Mouse (Mus musculus) thymus, postnatal 10 days (tissue): ENCODE data around the gene Tmem262.
"Not testable (repeated sequence)": the region's sequence is repeated elsewhere in the genome, so short reads cannot be mapped to it uniquely, and the experiment has no call there.

Experiments
- DNase-seq, 2 experiments: peaks; one replicate each; pipeline ENCODE4 v3.0.0; 2021; ENCODE audit warnings: low spot score in 2 of 2

Gene Tmem262

DNA sequence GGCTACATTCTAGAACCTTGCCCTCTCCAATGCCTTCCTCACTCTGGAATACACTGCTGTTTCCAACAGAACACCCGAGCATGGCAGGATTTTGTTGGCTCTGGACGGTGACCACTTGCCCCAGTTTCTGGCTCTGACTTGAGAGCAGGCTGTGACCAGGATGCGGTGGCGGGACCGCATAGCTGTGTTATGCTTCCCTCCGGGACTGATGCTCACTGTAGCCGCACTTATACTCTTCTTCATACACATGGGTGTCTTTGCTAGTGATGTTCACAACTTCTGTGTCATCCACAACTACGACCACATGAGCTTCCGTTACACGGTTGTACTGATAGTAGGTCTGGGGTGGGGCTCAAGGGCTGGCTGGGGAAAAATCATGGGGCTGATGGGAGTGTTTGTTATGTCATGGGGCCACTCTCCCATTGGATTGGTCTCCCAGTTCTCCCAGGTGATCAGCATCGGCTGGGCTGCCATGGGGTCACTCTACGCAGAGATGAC, at the start of gene Tmem262:
TSS of gene Tmem262 (plus strand) at position 51 of the 498 bp plus-strand sequence.
- DNase-seq = no peak

DNA sequence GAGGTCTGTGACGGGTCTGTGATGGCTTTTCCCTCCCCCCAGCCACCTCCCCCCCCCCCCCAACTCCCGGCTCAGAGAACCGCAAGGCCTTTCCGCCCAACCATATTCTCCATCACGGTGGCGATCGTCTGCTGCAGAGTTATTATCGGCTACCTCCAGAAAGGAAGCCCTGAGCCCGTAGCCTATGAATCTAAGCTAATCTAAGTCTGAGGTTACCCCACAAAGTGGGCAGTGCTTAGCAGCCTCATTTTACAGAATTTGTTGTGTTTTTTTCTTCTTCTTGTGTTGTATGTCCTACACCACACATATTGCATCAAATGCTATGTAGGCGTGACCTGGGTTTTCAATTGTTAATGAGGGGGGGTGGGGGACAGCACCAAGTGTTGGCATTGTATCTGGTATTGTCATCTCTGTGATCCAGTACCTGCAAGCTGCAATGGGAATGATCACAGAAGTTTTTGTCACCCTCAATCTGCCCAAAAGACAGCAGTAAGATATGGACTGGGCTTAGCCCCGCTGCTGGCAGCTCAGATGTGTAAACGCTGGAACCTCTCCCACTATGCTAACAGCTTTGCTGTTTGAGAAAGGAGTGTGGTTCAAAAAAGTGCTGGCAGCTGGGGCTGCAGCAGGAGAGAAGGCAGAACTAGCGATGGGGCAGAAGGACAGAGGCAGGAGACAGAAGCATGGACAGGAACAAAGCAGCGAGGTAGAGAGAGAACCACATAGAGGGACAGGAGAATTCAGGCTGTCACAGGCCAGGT, 49.1 kb upstream of the Tmem262 start:
- no peak for DNase-seq

DNA sequence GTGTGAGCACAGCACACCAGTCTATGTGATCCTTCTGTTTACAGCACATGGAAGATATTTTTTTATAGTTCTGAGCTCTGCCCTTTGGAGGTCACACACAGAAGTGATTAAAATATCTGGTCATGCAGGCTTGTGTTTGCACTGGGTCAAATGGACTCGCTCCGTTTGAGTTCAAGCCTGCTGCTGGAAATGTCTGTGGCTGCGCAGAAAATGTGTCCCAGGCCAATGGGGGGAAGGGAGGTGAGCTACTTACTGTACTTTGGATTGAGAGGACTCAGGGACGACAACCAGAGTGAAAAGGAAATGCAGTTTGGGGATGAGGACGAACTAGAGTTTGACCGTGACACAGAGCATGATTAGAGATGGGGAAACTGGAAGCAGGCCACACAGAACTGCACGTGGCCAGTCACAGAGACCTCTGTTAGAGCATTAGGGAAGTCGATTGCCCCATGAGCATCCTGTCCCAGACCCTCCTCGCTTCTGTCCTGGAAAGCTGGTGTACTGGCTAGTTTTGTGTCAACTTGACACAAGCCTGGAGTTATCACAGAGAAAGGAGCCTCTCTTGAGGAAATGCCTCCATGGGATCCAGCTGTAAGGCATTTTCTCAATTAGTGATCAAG, 43.8 kb upstream of the Tmem262 start:
- DNase-seq = no peak

DNA sequence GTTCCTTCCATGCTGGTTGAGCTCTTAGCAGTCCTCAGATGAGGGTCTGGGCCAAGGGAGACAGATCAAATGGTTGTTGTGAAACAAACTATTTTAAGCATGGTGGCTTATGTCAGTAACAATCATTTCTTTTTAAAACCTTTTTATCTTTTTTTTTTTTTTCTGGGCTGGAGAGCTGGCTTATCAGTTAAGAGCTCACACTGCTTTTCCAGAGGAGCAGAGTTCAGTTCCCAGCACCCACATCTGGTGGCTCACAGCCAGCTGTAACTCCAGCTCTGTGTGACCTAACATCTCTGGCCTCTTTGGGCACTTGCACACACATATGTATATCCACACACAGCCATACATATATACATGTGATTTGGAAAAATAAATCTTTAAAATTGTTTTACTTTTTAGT, 42.1 kb upstream of the Tmem262 start:
- no peak for DNase-seq

DNA sequence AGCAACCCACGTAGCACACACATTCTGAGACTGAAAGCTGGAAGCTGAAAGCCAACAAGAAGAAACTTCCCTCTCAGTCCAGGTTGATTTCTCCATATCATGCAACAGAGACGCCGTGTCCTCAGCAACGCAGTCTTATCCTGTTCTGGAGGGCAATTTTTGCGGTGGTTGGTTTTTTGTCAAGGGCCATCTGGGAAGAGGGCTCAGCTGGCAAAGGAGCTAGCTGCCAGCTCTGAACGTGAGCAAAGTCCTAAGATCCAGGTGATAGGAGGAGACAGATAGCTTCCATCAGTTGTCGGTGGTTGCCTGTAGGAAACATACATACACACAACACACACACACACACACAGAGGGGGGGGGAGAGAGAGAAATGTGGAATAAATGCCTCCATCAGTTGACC, 41.5 kb upstream of the Tmem262 start:
- no peak for DNase-seq

DNA sequence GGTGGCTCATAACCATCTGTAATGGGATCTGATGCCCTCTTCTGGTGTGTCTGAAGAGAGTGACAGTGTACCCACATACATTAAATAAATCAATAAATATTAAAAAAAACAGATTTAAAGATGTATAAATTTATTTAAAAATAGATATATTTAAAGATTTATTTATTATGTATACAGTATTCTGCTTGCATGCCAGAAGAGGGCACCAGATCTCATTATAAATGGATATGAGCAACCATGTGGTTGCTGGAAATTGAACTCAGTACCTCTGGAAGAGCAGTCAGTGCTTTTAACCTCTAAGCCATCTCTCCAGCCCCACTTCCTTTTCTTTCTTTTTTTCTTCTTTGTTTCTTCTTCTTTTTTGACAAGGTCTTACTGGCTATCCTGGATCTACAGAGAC, 39.8 kb upstream of the Tmem262 start:
- no peak for DNase-seq

DNA sequence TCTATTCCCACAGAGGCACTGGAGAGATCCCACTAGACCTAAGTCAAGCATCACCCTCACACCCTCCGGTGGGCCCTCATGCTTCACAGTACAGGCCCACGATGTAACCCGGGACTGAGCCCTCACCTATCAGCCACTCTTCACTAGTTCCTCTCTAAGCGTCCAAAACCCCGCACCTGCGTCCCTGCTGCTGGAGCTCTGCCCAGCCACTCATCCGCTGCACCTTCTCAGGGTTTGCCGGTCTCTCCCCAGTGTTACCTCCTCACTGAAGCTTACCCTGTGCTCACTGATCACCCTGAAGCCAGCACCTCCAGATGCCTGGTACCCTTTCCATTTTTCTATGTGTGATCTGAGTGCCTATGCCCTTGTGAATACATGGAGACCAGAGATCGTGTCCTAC, 37.5 kb upstream of the Tmem262 start:
- no peak for DNase-seq

DNA sequence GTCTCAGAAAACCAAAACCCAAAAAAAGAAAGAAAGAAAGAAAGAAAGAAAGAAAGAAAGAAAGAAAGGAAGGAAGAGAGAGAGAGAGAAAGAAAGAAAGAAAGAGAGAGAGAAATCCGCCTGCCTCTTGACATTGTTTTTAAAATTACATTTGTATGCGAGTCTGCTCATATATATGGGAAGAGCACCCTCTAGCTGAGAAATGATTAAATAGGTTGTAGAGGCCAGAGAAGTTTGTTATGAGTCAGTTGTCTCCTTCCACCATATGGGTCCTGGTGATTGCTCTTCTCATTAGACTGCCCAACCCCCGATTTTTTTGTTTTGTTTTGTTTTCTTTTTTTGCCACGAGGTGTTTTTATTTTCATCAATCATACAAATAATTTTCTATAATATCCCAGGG, 35.7 kb upstream of the Tmem262 start:
- not testable (repeated sequence) for DNase-seq

DNA sequence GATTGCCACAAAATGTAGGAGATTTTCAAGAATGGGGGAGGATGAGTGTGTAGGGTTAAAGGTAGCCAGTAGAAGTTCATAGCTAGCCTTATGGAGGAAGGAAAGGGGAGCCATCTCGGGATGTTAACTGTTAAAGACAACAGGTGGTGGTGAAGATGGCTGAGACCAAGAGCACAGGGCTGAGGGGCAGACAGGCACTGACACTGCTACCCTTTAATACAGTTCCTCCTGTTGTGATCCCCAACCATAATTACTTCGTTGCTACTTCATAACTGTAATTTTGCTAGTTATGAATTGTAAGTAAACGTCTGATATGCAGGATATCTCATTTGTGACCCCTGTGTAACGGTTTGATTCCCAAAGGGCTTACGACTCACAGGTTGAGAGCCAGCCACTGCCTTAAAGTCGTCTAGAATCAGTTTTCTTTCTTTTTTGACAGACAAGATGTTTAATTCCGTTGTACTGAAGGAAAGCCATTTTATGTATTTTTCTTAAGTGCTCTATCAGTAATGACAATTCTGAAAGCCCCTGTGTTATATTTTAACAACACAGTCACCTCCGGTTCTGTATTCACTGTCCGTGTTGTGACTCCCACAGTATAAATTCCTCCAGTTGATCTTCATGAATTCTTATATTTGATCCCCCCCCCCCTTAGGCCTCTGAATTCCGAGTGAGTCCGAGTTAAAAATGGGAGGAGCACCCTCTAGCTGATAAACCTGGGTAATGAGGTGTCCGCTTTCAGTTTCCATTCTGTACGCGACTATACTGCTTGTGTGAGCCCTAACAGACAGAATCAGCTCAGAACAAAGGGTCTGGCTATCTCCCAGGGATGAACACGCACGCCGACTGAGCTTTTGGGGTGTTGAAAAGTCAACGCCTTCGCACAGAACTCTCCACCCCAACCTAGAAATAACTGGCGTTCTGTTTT, 34.2 kb upstream of the Tmem262 start:
- no peak for DNase-seq

DNA sequence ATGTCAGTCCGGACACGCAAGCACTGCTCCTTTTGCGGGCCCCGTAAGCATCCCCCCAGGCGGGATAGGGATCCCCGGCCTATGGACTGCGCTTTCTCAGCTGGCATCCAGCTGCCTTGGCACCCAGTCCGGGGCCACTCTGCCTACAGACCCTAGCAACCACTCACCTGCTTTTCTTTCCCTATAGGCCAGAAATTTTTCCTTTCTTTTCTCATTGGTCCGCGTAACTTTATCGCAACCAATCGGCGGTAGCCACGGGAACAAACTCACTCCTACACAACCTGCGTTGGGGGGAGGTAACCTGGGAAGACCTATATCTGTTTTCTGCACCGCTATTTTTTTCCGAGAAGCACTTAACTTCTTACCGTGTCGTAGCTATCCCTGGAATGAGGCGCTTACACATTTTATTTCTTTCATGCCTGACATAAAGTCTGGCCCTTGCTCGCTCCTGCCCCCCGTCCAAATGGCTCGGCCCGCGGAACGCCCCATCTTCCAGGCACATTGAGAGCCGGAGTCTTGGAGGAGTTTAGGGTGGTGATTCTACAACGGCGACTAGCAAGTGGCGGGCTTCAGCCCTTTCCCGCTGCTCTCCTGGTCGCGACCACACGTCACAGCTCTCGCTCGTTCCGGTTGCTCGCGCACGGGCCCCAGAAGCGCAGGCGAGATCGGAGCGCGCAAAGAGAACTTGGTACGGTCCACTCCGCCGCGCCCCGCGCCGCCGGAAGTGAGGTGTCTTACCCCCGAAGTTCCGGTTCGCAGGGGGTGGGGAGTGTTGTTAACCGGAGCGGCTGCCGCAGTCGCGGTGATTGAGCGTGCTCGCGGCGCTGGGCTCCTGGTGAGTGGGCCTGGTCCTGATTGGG, 33.3 kb upstream of the Tmem262 start, which contains the start of gene Syvn1:
TSS of gene Syvn1 (plus strand) at position 283 of the 860 bp plus-strand sequence.
- peak; percentile 84 to 88 for DNase-seq

DNA sequence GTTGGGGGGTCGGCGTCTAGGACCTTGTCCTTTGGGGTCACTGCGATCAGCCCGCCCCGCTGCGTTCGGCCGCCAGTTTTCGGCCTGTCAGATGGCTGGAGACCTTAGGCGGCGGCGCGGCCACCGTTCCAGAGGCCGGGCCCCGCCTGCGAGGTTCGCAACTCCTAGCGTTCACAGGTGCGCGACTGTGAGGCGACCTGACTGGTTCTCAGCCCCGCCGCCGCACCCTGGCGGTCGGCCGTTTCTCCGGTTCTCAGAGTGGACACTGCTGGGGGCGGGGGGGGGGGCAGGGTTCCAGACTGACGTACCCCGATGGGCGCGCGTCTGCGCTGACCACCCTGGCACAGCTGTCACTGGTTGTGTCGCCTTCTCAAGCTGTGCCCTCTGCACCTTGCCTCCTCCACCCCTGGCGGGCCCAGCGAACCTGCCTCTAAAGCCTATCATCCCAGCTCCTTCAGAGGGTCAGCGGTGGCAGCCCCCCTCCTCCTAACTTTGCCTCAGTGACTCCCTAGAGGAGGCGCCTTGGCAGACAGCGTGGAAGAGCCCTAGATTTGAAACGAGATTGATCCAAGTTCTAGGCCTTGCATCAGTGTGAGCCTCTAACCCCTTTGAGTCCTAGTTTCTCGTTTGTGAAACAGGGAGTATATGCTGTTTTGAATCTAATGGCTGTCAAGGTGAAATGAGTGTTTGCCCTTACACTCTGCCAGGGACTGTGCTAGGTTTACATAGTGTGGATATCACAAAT, 32.5 kb upstream of the Tmem262 start:
- peak in 1 of 2 experiments; percentile 33 for DNase-seq

DNA sequence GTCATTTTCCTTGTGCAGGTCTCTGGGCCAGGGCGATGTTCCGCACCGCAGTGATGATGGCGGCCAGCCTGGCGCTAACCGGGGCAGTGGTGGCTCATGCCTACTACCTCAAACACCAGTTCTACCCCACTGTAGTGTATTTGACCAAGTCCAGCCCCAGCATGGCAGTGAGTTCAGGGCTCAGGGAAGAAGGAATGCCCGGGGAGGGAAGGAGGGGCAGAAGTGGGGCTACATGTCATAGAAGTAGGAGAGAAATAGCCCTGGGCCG, 32.0 kb upstream of the Tmem262 start:
- DNase-seq = no peak

DNA sequence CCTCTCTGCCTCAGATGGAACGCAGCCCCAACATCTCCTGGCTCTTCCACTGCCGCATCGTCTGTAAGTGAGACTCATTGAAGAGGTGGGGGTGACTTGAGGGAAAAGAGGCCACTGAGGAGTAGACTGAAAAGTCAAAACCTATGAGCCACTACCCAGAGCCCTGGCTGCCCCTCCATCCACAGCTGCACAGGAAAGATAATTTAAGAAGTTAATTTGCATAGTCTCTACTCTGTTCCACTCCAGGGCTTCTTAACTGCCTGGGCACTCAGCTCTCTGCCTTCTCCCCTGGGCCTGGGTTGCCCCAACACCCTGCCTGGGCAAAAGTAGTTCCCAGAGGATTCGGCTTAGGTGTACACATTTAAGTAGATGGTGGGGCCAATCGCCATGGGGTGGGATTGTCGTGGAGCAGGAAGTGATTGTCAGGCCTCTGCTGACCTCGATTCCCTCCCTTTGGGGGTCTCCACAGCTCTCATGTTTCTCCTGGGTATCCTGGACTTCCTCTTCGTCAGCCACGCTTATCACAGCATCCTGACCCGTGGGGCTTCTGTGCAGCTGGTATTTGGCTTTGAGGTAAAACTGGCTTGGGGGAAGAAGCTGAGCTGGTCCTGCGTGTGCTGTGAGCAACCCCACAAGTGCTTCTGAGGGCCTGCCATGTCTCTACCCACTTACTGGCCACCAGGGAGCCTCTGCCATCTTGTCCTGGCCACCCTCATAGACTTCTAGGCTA, 31.0 kb upstream of the Tmem262 start:
- DNase-seq = no peak

DNA sequence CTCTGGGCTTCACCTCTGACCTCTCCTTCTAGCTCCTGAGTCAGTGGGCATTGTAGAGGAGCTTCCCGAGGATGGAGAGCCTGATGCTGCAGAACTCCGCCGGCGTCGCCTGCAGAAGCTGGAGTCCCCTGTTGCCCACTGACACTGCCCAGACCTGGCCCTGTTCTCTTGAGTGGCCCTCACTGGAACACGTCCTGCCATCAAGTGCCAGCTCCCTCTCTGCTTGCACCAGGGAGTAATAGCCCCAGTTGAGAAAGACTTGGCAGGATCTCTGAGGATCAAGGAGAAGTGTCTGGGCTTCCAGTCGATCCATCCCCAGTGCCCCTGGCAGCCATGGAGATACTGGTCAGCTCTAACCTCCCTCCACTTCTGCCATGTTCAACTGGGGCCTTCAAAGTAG, 27.3 kb upstream of the Tmem262 start:
- DNase-seq = no peak

DNA sequence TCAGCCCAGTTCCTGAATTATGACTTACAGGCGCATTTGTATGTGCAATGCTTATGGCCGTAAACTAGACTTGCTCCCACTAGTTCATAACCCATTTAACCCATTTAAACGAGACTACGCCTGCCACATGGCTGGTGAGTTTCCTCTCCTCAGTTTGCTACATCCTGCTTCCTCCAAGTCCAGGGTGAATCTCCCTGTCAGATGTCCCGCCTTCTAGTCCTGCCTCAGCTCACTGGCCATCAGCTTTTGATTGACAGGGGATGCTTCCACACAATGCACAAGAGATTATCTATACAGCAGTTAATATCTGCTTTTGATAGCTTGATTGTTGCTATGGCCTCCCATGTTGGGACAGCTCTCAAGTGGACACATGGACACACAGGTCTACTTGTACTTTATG, 25.5 kb upstream of the Tmem262 start:
- no peak for DNase-seq

DNA sequence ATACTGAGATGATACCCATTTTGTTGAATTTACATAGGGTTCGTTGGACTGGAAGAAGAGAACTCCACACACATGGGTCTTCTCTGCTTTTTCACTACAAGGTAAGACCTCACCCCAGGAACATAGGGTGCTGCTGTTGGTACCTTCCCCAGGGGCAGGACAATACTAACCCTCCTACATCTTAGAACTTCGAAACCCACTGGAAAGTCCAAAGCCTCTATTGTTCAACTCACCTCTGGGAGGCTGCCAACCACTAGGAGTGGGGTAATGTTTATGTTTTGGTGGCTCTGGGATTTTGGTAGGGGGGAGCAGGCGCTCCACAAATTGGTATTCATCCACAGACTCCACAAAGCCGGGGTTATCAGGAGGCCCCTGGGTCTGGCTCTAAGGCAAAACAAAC, 23.1 kb upstream of the Tmem262 start:
- no peak for DNase-seq

DNA sequence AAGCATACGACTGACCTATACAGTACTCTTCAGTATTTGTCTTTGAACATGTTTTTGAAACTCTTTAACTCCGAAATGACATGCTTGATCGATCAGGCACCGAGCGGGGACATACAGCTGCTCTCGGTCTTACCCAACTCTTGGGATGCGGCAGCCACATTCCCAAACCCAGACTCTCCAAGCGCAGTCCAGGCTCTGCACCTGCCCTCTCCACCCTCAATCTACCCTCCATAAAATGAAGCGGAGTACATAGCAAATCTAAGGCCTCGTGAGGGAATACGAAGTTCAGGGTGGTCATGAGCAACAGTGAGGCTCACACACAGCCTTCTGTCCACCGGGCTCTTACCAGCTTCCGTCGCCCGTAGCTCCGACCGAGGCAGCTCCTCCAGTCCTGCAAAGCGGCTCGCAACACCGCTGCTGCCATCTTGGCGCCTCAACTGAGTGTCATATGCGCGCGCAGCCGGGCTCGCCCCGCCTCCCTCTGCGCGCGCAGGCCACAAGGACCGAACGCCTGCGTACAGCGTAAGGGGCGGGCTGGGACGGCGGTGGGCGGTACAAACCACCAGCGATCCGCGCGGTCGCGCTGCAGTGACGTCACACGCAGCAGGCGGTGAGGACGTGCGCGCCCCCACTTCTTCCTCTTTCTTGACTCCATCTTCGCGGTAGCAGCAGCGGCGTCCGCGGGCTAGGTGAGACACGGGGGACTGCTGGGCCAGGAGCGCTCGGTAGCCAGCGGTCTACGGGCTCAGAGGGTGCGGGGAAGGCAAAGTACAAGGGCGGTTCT, 22.3 kb upstream of the Tmem262 start, which contains the start of the genes Mrpl49 and Fau:
TSS of gene Mrpl49 (minus strand) at position 473 of the 784 bp plus-strand sequence.
TSS of gene Fau (plus strand) at position 532 of the 784 bp plus-strand sequence.
- DNase-seq = peak; percentile 98 to 99

DNA sequence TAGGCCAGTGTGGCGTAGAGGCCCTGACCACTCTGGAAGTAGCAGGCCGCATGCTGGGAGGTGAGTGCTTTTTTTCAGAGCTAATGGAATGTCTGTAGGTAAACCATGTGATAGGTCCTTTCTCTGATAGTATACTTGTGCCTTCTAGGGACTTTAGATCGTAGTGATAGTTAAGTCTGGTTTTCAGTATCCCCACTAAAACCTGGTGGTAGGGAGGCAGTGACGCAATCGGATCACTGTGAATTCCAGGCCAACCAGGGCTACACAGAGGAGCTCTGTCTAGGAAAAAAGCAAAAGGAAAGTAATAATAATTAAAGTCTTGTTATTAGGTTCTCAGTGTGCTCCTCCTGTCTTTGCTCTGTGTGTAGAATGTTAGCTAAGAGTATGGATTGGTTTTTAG, 21.3 kb upstream of the Tmem262 start:
- no peak for DNase-seq

DNA sequence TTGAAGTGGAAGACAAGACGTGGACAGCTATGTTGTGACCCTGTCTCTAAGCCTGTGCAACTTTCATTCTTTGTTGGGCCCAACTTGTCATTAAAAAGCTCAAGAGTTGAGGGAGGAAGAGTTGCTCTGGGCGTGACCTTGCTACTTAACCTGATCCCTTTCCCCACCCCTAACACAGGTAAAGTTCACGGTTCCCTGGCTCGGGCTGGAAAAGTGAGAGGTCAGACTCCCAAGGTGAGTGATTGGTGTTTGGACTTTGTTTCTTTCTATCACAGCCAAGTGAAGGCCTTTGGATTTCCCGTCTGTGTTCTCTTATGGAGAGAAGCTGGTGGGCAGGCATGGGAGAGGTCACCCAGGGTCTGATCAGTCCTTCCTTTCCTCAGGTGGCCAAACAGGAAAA, 20.9 kb upstream of the Tmem262 start:
- DNase-seq = no peak
